Mouse (Mus musculus) cerebellum, postnatal 36 days (tissue): ENCODE data around the gene Trub2.

Experiments used
- DNase-seq, 2 experiments: peaks; one replicate each; pipeline ENCODE4 v3.0.0; 2021 to 2022; ENCODE audit warnings: mixed read lengths in 2 of 2

The Trub2 gene

GRCm38 (mm10) chr2:29723132-29723531 is 65.2 kb downstream of the Trub2 start:
- no peak for DNase-seq

DNA sequence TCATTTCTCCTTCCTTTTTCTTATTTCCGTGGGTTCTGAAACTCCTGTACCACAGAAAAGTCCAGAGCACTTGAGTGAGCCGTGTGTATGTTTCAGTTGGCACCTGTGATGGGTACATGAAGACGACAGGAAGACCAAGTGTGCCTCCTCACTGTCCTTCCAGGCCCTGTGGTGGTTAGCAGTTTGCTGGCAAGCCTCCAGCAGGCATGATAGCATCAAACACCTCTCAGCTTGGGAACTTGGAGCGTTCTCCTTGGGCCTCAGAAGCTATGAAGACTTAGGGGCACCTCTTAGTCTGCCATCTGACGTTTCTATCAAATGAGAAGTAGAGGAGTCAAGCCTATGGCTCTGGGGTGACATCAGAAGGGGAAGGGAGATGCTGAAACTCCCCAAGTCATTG is 69.7 kb downstream of the Trub2 start:
- no peak for DNase-seq

DNA sequence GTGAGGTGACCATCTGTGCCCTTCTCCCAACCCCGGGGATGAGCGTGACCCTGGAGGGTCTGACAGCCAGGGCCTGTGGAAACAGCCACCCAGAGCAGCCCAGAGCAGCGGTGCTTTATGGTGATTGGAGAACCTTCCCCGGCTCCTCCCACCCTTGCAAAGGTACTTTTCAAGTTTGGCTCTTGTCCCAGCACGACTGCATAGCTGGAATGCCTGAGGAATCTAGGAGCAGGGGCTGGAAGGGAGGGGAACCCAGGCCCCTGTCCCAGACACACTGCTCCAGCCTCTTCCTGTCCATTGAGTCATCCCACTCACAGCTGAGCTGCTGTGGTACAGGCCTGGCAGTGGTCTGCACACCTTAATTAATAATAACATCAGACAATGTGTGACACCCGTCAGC is 71.6 kb downstream of the Trub2 start:
- DNase-seq, result no peak

DNA sequence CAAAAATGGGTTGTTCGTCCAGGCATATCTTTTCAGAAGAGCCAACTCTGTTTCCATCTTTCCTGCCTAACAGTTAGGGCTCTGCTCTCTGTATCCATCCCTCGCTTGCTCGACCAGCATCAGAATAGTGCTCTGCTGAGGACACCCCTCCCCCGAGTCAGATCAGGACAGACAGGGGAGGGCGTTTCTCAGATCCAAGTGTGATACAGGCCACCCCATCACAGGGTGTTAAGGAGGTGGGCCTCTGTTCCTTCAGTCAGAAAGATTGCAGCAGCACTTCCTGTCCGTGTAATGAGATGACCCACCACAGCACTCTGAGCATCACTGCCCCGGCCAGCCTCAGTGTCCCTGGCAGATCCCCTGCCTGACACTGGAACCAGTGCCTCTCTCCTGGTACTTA is 72.2 kb downstream of the Trub2 start:
- no peak for DNase-seq

- no peak for DNase-seq
Measured at GRCm38 (mm10) chr2:29714127-29714526, 74.2 kb downstream of the Trub2 start.

DNA sequence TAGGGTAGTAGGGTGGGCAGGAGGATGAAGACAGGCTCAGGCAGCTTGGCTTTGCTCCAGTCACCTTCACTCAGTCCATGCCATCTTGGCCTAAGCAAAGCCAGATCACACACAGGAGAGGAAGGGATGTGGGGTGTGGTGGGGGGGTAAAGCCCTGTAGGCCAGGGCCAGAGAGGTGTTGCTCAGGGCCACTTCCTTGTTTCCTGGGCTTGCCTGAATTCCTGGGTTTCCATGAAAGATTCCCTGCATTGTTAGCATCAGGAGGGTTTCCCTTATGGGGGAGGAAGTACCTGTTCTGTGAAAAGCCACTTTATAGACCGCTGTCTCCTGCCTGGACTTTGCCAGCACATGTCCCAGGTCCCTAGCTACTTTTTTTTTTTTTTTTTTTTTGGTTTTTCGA is 74.8 kb downstream of the Trub2 start:
- DNase-seq, result no peak

- no peak for DNase-seq
Measured at GRCm38 (mm10) chr2:29711877-29712276, 76.4 kb downstream of the Trub2 start.
